Mouse (Mus musculus): ENCODE data around the gene Akap6. TPM values are rescaled to one million over a fixed set of nuclear protein-coding genes. Genes with fewer than 3 reads are reported as not detected.

The Akap6 gene
- 10 to 100 TPM; 25.8 to 26.1 TPM for total RNA-seq (2021)
- long read RNA-seq, experiment 1, partial matches to known transcripts: 0 of 8 reads
- long read RNA-seq, experiment 1, other reads (novel, unspliced or antisense): 8 of 8 reads
- long read RNA-seq, experiment 2, partial matches to known transcripts: 1 of 9 reads
- long read RNA-seq, experiment 2, other reads (novel, unspliced or antisense): 8 of 9 reads

GRCm38 (mm10) chr12:52699146-52699545, at the start of gene Akap6:
Akap6 (plus strand) TSS chr12:52699383.
- no peak for DNase-seq
- intact Hi-C loops (cut with DNase I): no loop called here

DNA sequence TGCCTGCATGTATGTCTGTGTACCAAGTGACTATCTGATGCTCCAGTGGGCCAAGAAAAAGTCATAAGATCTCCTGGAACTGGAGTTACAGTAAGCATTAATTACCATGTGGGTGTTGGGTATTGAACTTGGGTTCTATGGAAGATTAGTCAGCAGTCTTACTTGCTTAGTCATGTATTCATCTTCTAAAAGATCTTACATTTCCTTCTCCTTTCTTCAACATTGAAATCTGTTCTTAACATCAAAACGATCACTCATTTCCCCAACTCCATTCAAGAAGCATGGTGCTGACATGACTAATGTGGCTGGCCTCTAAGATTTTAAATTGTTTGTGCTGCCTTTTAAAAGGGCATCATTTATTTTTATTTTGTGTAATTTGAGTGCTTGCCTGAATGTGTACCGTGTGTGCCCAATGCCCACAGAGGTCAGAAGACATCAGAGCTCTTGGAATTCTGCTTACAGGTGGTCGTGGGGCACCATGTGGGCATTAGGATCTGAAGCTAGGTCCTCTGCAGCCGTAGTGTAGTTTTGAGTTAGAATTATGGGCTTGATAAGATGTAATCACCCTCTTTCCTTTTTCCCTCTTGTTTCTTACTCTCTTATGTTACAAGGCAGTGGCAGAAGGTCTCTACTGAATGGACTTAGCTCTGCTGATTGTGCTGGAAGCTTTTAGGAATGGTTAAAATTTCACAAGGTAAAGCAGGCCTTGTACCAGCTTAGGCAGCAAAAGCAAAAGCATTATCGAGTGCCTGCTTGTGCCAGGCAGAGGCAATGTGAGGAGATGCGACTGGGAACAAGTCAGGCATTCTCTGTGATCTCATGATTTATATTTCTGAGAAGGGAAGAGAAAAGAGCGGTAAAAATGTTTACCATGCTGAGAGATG, 36.0 kb upstream of the Akap6 start:
- intact Hi-C loops (cut with DNase I): no loop called here
- DNase-seq: no peak

GRCm38 (mm10) chr12:52664944-52665343, 34.2 kb upstream of the Akap6 start:
- DNase-seq: no peak
- intact Hi-C loops (cut with DNase I): no loop called here

DNA sequence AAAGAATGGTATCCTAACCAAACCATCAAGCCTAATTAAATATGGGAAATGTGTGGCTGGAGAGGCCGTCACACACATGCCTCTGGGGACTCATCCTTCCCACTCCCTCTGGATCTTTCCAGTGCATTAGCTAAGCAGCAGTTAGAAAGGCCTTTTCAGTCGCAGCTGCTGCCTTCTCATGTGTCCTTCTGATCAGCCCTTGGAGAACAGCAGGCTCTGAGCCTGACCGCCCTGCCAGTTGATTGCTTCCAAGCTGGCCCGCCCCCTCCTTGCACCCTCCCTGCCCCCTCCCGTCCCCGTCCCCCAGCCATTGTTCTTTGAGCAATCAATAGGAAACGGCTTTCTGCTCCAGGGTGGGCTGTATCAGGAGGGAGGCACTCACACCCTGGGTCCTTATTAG, 27.7 kb upstream of the Akap6 start:
- intact Hi-C loops (cut with DNase I): no loop called here
- DNase-seq: peak; percentile 9 to 14

GRCm38 (mm10) chr12:52671943-52672342, 27.2 kb upstream of the Akap6 start:
- DNase-seq: no peak
- intact Hi-C loops (cut with DNase I): no loop called here

- no peak for DNase-seq
- intact Hi-C loops (cut with DNase I): no loop called here
Measured at GRCm38 (mm10) chr12:52673361-52673960, 25.7 kb upstream of the Akap6 start.

DNA sequence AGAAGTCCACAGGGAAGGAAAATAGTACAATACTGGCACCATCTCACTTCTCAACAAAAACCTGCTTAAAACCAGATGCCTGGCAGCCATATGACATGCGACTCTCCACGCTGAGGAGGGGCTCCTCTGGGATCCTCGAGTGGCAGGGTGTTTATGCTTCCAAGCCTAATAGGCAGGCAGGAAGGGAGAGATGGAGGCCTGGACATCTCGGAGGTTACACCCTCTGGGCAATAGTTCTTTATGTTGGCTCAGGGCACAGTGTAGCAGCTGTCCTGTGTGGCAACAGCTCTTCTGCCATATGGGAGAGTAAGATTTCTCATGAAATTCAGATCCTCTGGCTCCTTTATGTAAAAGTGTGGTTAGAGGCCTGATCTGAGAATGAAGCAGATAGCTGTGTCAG, 24.2 kb upstream of the Akap6 start:
- intact Hi-C loops (cut with DNase I): no loop called here
- no peak for DNase-seq

DNA sequence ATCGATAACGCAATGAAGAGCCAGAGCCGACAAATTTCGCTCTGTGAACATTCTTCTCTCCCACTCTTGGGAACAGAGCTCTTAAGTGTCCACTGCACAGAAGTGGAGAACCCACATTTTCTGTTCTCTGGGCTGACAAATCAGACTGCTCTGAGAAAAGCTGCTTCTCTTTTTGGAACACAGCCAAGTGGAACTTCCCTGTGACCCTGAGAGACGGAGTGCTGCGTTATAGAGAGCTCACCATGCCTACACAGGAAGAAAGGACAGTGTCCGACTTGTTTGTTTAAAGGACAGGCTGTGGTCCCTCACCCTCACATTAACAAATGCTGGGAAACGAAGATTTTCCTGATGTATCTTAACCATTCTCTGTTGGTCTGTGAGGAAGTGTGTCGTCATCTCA, 11.8 kb upstream of the Akap6 start:
- DNase-seq: no peak
- intact Hi-C loops (cut with DNase I): no loop called here

DNA sequence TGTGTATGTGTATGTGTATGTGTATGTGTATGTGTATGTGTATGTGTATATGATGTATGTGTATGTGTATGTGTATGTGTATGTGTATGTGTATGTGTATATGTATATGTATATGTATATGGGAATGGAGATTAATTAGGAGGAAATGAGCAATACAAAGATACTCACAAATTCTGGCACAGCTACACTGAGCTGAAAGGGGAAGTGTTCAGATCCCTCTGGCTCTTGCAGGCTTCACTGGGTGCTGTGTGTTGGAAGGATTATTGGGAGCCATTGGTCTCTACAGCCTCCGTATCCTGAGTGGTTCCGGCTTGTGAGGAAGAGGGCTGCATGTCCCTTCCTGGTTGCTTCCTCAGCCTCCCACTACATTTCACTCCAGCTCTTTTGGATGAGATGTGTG, 10.5 kb upstream of the Akap6 start:
- intact Hi-C loops (cut with DNase I): no loop called here
- no peak for DNase-seq

GRCm38 (mm10) chr12:52691552-52691951, 7.6 kb upstream of the Akap6 start:
- no peak for DNase-seq
- intact Hi-C loops (cut with DNase I): no loop called here

DNA sequence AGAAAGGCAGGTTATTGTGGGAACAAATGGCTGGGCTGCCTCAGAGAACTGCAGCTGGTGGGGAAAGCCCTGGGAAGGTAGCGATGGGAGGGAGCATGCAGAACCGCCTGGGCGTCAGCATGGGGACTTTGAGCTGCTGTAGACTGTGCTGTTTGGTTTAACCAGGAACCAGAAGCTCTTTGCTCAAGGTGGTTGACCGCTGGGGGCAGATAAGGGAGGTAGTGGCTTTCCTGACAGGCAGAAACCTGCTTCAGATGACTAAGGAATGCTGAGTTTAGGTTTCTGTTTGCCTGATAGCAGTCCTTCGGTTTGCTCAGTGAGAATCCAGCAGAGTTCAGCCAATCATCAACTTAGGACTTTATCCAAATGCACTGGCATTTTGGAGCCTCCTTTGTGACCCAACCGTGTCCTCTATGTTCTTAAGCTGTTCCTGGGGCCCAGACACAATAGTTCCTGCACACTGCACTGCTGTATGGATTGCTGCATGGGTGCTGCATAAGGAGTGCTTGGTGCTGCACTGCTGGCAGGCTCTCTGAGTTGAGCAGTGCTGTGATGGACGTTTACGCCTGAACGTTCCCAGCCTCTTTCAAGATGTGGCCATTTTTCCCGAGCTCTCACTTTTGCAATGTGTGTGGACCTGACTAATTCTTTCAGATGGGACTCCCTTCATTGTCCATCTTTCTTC, 6.8 kb upstream of the Akap6 start:
- intact Hi-C loops (cut with DNase I): no loop called here
- DNase-seq: no peak

- intact Hi-C loops (cut with DNase I): no loop called here
- no peak for DNase-seq
Measured at GRCm38 (mm10) chr12:52697407-52698109, 1.6 kb upstream of the Akap6 start.

DNA sequence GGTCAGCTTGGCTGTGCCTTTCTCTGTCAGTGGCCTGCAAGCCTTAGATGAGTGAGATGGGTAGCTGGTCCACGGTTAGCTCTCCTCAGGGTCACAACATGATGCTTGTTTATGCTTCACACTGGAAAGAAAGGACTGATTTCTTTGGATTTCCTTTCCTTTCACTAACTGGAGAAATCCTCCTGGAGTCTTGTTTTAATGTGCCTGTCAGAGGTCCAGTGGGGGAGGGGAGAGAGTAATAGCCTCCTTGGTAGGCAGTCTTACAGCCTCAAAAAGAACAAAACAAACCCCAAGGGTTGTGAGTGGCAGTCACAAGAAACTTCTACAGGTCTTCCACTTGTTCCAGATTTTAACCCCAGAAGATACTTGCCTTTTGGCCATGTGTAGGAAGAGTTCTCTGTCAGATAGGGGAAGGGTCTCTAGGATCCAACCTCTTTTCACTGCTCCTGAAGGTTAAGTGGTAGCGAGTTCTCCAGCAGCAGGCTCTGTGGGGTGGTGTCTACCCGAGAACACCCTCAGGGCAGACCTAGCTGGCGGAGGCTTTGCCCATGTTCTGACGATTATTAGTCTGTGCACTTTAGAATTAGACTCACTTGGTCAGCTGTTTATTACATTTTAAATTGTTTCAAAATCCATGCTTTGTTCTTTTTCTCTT, 780 bp upstream of the Akap6 start:
- intact Hi-C loops (cut with DNase I): no loop called here
- no peak for DNase-seq

GRCm38 (mm10) chr12:52699961-52700696, 946 bp downstream of the Akap6 start:
- DNase-seq: no peak
- intact Hi-C loops (cut with DNase I): no loop called here

GRCm38 (mm10) chr12:52700697-52701191, 1.6 kb downstream of the Akap6 start:
- intact Hi-C loops (cut with DNase I): no loop called here
- DNase-seq: no peak

GRCm38 (mm10) chr12:52701201-52701641, 2.0 kb downstream of the Akap6 start:
- DNase-seq: no peak
- intact Hi-C loops (cut with DNase I): no loop called here

DNA sequence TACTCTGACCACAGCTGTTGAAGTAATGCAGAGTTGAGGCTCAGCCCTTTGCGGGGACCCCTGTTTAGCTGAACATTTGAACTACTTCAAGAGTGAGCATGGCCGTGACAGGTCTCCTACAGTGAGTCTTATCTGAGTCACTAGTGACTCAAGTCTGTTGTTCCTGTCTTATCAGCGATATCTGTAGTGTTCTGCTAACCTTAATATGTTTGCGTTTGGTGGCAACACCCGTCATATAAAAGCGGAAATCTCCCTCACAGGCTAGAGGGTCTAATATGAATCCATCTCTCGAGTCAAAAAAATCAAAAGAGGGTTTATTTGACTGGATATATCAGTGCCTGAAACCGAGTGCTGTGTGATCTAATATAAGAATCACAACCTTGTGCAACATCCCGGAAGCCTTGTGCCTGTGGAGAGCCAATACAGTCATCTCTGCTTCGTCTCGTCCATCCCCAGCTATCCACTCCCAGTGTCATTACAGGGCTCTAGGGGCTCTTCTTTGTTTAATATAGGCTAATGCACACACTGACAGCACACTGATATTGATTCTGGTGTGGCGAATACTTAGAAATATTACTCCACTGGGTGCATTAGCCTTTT, 3.3 kb downstream of the Akap6 start:
- no peak for DNase-seq
- intact Hi-C loops (cut with DNase I): no loop called here

GRCm38 (mm10) chr12:52704081-52704480, 4.9 kb downstream of the Akap6 start:
- DNase-seq: no peak
- intact Hi-C loops (cut with DNase I): no loop called here

DNA sequence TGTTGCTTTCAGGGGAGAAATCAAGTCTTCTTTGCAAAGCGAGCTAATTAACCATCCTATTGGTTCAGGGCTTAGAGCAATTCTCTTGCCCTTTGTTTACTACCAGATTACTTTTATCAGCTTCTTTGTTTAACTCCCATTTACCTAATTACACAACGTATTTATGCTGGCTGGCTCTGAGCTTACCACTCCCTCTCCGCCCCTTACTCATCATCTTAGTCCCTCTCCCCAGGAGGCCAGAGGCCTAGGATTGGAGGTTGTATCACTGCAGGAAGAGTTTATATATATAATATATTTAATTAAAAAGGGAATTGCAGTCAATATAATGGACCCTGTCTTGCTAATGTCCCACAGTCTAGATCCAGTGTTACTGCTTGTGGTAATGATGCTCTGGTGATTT, 5.6 kb downstream of the Akap6 start:
- intact Hi-C loops (cut with DNase I): no loop called here
- DNase-seq: no peak
